Mouse (Mus musculus): ENCODE measurements around the gene Svip.

Gene Svip

GRCm38 (mm10) chr7:51960698-51961374 is 45.0 kb downstream of the Svip start:
- no peak for DNase-seq

DNA sequence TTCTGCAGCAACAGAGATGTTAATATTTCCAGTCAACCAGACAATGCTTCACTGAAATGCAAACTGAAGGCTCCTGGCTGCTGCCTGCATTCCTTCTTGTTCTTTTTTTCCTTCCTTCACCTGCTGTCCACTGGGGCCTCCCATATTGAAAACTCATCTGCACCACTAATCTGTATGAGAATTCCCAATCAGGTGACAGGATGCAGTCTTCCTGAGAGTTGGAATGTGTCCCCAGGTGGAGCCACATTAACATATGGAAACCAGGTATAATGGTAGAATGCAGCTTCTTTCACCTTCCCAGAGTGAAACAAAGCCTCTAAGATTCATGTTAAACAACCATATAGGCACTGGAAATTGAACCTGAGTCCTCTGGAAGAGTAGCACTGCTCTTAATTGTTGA is 48.1 kb downstream of the Svip start:
- DNase-seq, result no peak

DNA sequence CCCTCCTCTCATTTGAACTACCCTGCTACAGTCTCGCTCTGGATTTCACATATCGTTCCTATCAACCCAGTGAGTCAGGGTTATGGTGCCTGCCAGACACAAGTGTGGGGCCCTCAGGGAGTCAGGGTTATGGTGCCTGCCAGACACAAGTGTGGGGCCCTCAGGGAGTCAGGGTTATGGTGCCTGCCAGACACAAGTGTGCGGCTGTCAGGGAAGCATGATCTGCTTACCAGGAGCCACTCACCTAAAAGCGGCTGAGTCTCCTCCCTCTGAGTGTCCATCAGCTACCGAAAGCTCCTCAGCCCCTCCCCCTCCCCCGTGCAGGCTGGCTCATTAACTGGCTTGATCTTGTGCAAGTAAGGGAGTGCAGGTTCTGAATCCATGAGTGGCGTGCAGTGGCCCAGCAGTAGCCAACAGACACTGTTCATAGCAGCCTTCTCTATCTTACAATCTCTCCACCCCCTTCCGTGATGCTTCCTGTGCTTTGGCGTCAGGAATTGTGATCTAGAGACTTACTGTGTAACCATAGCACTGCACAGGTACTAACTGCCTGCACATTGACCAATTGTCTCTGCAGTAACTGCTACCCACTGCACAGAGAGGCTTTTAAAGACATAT is 50.3 kb downstream of the Svip start:
- no peak for DNase-seq
